Mouse (Mus musculus) left cerebral cortex, postnatal 36 days (tissue): ENCODE data around the gene Ugt1a2. TPM values are rescaled to one million over a fixed set of nuclear protein-coding genes. Genes with fewer than 3 reads are reported as not detected.
A peak's percentile ranks its signal among the peaks of the same experiment; 100 is the strongest.
"Not testable (repeated sequence)": the region's sequence is repeated elsewhere in the genome, so short reads cannot be mapped to it uniquely, and the experiment has no call there.

Experiments
- DNase-seq, 2 experiments: peaks; one replicate each; pipeline ENCODE4 v3.0.0; 2021 to 2022; ENCODE audit warnings: low spot score in 2 of 2, mixed read lengths in 1 of 2
- intact Hi-C: fragments of 180-260 bp; cut with DNase I; formaldehyde crosslinking; loops from one replicate; pipeline ENCODE4 v1.15.1; 2025
- total RNA-seq, 2 experiments: library from RNA; stranded (reverse); gene quantifications; 2 replicates each; pipeline ENCODE4 v1.2.3; 2021

The Ugt1a2 gene
- total RNA-seq, result not detected

- intact Hi-C loops, result no loop called here
- DNase-seq, result no peak
Measured at GRCm38 (mm10) chr1:88200456-88200855, at the start of gene Ugt1a2. Gene Ugt1a2, plus strand, starts transcription at chr1:88200601.

GRCm38 (mm10) chr1:88158430-88158829 lies 42.0 kb upstream of the Ugt1a2 start:
- intact Hi-C loops, result no loop called here
- no peak for DNase-seq

- no peak for DNase-seq
- intact Hi-C loops, result no loop called here
Measured at GRCm38 (mm10) chr1:88165711-88166110, 34.7 kb upstream of the Ugt1a2 start, which contains the start of gene Ugt1a5. Gene Ugt1a5, plus strand, starts transcription at chr1:88166012.

GRCm38 (mm10) chr1:88172190-88172589 lies 28.2 kb upstream of the Ugt1a2 start:
- intact Hi-C loops, DNase-seq: not testable (repeated sequence)

GRCm38 (mm10) chr1:88179657-88180056 lies 20.7 kb upstream of the Ugt1a2 start:
- intact Hi-C loops, result no loop called here

GRCm38 (mm10) chr1:88186325-88186935 lies 14.0 kb upstream of the Ugt1a2 start:
- intact Hi-C loops, result no loop called here
- DNase-seq, result no peak

More at GRCm38 (mm10) chr1:88179657-88180056, 20.7 kb upstream of the Ugt1a2 start:
- DNase-seq, result no peak

GRCm38 (mm10) chr1:88192136-88192535 lies 8.3 kb upstream of the Ugt1a2 start:
- intact Hi-C loops, result no loop called here
- no peak for DNase-seq

- intact Hi-C loops, result no loop called here
- no peak for DNase-seq
Measured at GRCm38 (mm10) chr1:88195687-88196086, 4.7 kb upstream of the Ugt1a2 start.

GRCm38 (mm10) chr1:88197443-88197842 lies 3.0 kb upstream of the Ugt1a2 start:
- intact Hi-C loops, result no loop called here
- no peak for DNase-seq

- DNase-seq, result no peak
- intact Hi-C loops, result no loop called here
Measured at GRCm38 (mm10) chr1:88199996-88200395, 405 bp upstream of the Ugt1a2 start.

- DNase-seq, result peak; percentile 82 to 86
- intact Hi-C loops, result no loop called here
Measured at GRCm38 (mm10) chr1:88205294-88205922, 5.0 kb downstream of the Ugt1a2 start, which contains the start of gene Dnajb3. Gene Dnajb3, minus strand, starts transcription at chr1:88205782.

- DNase-seq, result no peak
- intact Hi-C loops, result no loop called here
Measured at GRCm38 (mm10) chr1:88206843-88207479, 6.6 kb downstream of the Ugt1a2 start.

- no peak for DNase-seq
- intact Hi-C loops, result no loop called here
Measured at GRCm38 (mm10) chr1:88211812-88212211, 11.4 kb downstream of the Ugt1a2 start, which contains the start of gene Ugt1a1. Gene Ugt1a1, plus strand, starts transcription at chr1:88211959.

- intact Hi-C loops, result no loop called here
- no peak for DNase-seq
Measured at GRCm38 (mm10) chr1:88212341-88213045, 12.1 kb downstream of the Ugt1a2 start.

GRCm38 (mm10) chr1:88213061-88213460 lies 12.7 kb downstream of the Ugt1a2 start:
- intact Hi-C loops, result no loop called here
- DNase-seq, result no peak

- no peak for DNase-seq
- intact Hi-C loops, result no loop called here
Measured at GRCm38 (mm10) chr1:88213766-88214461, 13.5 kb downstream of the Ugt1a2 start.

GRCm38 (mm10) chr1:88214462-88214952 lies 14.1 kb downstream of the Ugt1a2 start:
- intact Hi-C loops, result no loop called here
- no peak for DNase-seq

GRCm38 (mm10) chr1:88215466-88216380 lies 15.3 kb downstream of the Ugt1a2 start:
- intact Hi-C loops, result no loop called here
- no peak for DNase-seq
